Mouse (Mus musculus) E14TG2a.4 (cell line): ENCODE measurements at regions not wholly inside any gene's neighbourhood (a gene's known extent, or its start where the extent isn't known, plus 50 kb on each side); places are given as distances from the start of the nearest gene placed in this dataset.

Experiments
- H3K27me3 ChIP-seq: 2 replicates; pipeline ENCODE4 v1.6.1; 2014; ENCODE audit warnings: low read length, control low read depth; ENCODE audit not compliant: insufficient read depth
- H3K36me3 ChIP-seq: 2 replicates; pipeline ENCODE4 v1.6.1; 2014; ENCODE audit warnings: low read length, control low read depth; ENCODE audit not compliant: insufficient read depth
- H3K4me1 ChIP-seq: replicated peaks from 2 replicates; pipeline ENCODE4 v1.6.1; 2014; ENCODE audit warnings: low read depth, low read length, control low read depth
- H3K4me3 ChIP-seq: replicated peaks from 2 replicates; pipeline ENCODE4 v1.5.1; 2014; ENCODE audit warnings: mild to moderate bottlenecking, low read length
- H3K9me3 ChIP-seq: 2 replicates; pipeline ENCODE4 v1.6.1; 2014; ENCODE audit warnings: low read length, control low read depth
- CTCF ChIP-seq: conservative IDR thresholded peaks from 2 replicates; pipeline ENCODE4 v1.5.1; 2014; ENCODE audit warnings: low read length
- NANOG ChIP-seq: IDR thresholded peaks from 2 replicates; pipeline ENCODE4 v1.6.1; 2014; ENCODE audit warnings: borderline replicate concordance, low read length, mixed read lengths
- POU5F1 ChIP-seq: IDR thresholded peaks from 2 replicates; pipeline ENCODE4 v1.6.1; 2014; ENCODE audit warnings: low read length, borderline replicate concordance

DNA sequence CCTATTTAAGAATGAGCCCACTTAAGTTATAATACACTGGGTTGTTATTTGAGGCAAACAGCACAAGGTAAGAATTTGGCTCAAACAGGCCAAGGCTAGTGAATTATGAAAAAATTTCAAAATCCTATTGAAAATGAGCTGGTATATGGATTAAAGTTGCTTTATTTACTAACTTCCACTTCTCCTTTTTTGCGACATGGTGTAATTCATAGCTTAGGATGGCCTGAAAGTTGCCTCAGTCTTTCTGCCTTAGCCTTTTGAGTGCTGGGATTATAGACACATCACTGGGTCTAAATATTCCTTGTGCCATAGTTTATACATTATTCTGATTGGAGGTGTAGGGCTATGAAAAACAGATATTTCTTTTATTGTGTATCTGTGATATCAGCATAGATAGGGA lies 81.9 kb downstream of the Edem1 start:
- Histone ChIP-seq H3K27me3 (no peaks in the 10 kb centered on the region), H3K4me3 (no peak overlapping the region), H3K4me1 (0 out of 2 replicates have a peak, but pooled peaks cover 3% of the 10 kb centered on the region), H3K36me3 (no peaks in the 10 kb centered on the region), H3K9me3 (no peaks in the 10 kb centered on the region)
- TF ChIP-seq POU5F1 (no peak), NANOG (no peak), CTCF (no peak)

- H3K27me3 ChIP-seq, result no peaks in the 10 kb centered on the region
- H3K4me1 ChIP-seq, result 0 out of 2 replicates have a peak, but pooled peaks cover 3% of the 10 kb centered on the region
- no peaks in the 10 kb centered on the region for H3K9me3 ChIP-seq
- H3K4me3 ChIP-seq, result no peak overlapping the region
- TF ChIP-seq CTCF (no peak), POU5F1 (no peak), NANOG (no peak)
- no peaks in the 10 kb centered on the region for H3K36me3 ChIP-seq
Observed at GRCm38 (mm10) chr6:108912539-108912938, 84.1 kb downstream of the Edem1 start.

- Histone ChIP-seq H3K36me3 (no peaks in the 10 kb centered on the region), H3K27me3 (no peaks in the 10 kb centered on the region), H3K4me1 (no peaks in the 10 kb centered on the region), H3K9me3 (no peaks in the 10 kb centered on the region), H3K4me3 (no peak overlapping the region)
- TF ChIP-seq CTCF (no peak), NANOG (no peak), POU5F1 (no peak)
Observed at GRCm38 (mm10) chr6:108919372-108919913, 91.0 kb downstream of the Edem1 start.

GRCm38 (mm10) chr6:108921181-108921580 lies 92.7 kb downstream of the Edem1 start:
- no peaks in the 10 kb centered on the region for H3K4me1 ChIP-seq
- H3K4me3 ChIP-seq, result no peak overlapping the region
- H3K27me3 ChIP-seq, result no peaks in the 10 kb centered on the region
- H3K9me3 ChIP-seq, result no peaks in the 10 kb centered on the region
- no peak for TF ChIP-seq POU5F1
- TF ChIP-seq NANOG, result no peak
- TF ChIP-seq CTCF, result no peak
- H3K36me3 ChIP-seq, result no peaks in the 10 kb centered on the region

DNA sequence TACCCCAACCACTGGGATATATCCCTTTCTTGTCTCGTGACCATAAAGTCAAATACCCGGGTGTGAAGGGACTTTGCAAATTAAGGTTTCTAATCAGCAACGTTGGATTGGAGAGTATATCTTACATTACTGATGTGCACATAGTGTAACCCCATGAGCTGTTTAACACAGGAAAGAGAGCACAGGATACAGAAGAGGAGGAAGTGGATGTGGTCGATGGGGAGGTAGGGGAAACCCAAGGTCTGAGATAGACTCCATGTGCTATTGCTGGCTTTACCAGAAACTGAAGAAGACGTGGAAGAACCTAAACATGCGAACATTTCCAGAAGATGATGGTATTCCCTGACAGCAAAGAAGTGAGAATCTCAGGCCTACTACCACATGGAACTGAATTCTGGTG lies 94.1 kb downstream of the Edem1 start:
- Histone ChIP-seq H3K4me3 (no peak overlapping the region), H3K27me3 (no peaks in the 10 kb centered on the region), H3K9me3 (no peaks in the 10 kb centered on the region), H3K36me3 (no peaks in the 10 kb centered on the region), H3K4me1 (no peaks in the 10 kb centered on the region)
- TF ChIP-seq CTCF (no peak), NANOG (no peak), POU5F1 (no peak)

GRCm38 (mm10) chr6:108928981-108929380 lies 100.5 kb downstream of the Edem1 start:
- H3K36me3 ChIP-seq, result no peaks in the 10 kb centered on the region
- TF ChIP-seq CTCF (no peak), NANOG (no peak), POU5F1 (no peak)

GRCm38 (mm10) chr6:108938646-108939045 lies 110.2 kb downstream of the Edem1 start:
- H3K36me3 ChIP-seq, result no peaks in the 10 kb centered on the region
- no peaks in the 10 kb centered on the region for H3K4me1 ChIP-seq
- no peak overlapping the region for H3K4me3 ChIP-seq
- TF ChIP-seq CTCF, result no peak
- TF ChIP-seq NANOG, result no peak
- no peak for TF ChIP-seq POU5F1
- H3K9me3 ChIP-seq, result no peaks in the 10 kb centered on the region
- H3K27me3 ChIP-seq, result no peaks in the 10 kb centered on the region

More at GRCm38 (mm10) chr6:108928981-108929380, 100.5 kb downstream of the Edem1 start:
- Histone ChIP-seq H3K4me1 (no peaks in the 10 kb centered on the region), H3K27me3 (no peaks in the 10 kb centered on the region), H3K9me3 (no peaks in the 10 kb centered on the region), H3K4me3 (no peak overlapping the region)

- Histone ChIP-seq H3K4me3 (no peak overlapping the region), H3K27me3 (no peaks in the 10 kb centered on the region), H3K9me3 (no peaks in the 10 kb centered on the region), H3K36me3 (no peaks in the 10 kb centered on the region), H3K4me1 (no peaks in the 10 kb centered on the region)
- no peak for TF ChIP-seq POU5F1
- TF ChIP-seq NANOG, result no peak
- no peak for TF ChIP-seq CTCF
Observed at GRCm38 (mm10) chr6:108942288-108942687, 113.8 kb downstream of the Edem1 start.

GRCm38 (mm10) chr6:108952389-108952788 lies 123.9 kb downstream of the Edem1 start:
- Histone ChIP-seq H3K4me3 (no peak overlapping the region), H3K4me1 (no peaks in the 10 kb centered on the region), H3K27me3 (no peaks in the 10 kb centered on the region), H3K36me3 (no peaks in the 10 kb centered on the region), H3K9me3 (no peaks in the 10 kb centered on the region)
- TF ChIP-seq CTCF (no peak), NANOG (no peak), POU5F1 (no peak)
